Mouse (Mus musculus): ENCODE measurements around the gene 1700013G24Rik.

Gene 1700013G24Rik

DNA sequence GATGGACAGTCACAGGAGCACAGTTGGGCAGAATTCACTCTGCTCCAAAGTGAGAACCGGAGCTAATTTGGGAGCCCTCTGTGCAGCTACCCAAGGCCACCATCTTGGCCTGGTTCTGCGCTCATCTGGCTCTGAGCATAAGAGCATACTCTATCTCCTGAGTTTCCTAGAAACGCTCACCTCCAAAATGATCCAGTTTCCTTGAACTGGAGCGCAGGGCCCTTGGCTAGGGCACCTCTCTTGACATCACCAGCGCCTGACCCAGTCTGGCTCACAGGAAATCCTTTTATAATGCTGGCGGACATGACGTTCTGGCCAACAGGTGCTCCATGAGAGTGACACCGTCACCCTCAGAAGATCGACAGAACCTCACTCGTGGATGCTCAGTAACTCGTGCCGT lies 3.5 kb downstream of the 1700013G24Rik start:
- no peak for DNase-seq (ENCODE audit: extremely low read depth, low read depth)

DNA sequence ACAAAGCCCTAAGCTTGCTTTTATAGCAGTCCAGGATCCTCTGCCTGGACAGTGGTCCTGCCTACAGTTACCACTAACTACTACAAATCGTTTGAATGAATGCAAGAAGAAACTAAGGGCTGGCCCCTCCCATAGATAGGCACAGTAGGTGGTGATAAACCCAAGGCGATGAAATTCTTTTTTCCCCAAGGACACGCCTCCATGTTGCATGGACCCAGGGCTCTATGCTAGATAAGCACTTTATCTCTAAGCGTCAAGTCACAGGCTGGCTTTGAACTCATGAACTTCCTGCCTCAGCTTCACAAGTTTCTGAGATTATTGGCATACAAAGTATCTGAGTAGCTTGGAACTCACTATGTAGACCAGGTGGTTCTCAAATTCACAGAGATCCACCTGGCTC lies 4.2 kb downstream of the 1700013G24Rik start:
- no peak for DNase-seq (ENCODE audit: extremely low read depth, low read depth)

DNA sequence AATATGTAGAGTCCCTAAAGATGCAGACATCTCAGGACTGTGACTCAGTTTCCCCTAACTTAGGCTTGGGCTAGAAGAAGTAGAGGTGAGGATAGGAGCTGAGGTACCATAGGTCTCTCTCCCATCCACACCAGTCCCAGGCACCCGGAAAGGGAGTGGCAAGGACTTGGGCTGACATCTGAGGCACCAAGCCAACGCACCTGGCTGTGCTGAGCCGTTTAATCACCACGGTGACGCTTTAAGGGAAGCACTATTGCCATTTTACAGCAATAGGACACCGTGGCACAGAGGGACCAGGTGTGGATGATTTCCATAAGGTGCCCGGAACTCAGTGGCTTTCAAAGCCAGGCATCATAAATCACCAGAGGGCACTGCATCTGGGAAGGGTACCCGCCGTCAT lies 5.2 kb downstream of the 1700013G24Rik start:
- DNase-seq (ENCODE audit: extremely low read depth, low read depth) = no peak

DNA sequence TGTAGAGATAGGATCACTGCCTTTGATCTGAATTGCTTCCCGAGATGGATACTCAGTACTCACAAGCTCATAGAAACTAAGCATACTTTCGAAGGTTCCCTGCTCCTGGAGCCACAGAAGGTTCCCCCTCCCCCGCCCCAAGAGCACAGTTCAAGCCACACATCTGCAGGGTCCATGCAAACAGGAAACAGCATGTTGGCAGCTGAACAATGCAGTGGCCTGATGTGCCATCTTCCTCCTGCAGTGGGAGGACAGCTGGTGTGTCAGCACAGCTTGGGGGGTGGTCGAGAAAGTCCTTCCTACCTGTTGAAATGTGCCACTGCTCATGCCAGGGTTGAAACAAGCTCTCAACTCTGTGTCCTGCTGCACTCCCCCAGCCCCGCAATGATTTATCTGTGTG lies 5.8 kb downstream of the 1700013G24Rik start:
- no peak for DNase-seq (ENCODE audit: extremely low read depth, low read depth)

DNA sequence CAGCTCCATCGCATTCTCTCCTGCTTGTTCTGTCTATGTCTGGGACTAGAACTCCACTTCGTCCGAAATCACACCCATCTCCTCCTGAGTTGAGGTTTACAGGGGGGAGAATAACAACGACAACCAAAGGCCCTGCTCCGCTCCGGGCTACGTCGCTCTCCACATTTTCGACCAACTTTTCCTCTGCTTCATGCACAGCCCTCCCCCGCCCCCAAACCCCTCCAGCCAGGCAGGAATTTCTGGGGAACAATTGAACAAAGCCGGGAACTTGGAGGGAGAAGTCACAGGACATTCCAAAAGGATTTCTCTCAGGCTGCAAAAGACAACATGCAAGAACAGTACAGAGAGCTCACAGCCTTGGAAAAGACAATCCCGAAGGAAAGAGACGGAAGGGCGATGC lies 7.6 kb downstream of the 1700013G24Rik start:
- no peak for DNase-seq (ENCODE audit: extremely low read depth, low read depth)

DNA sequence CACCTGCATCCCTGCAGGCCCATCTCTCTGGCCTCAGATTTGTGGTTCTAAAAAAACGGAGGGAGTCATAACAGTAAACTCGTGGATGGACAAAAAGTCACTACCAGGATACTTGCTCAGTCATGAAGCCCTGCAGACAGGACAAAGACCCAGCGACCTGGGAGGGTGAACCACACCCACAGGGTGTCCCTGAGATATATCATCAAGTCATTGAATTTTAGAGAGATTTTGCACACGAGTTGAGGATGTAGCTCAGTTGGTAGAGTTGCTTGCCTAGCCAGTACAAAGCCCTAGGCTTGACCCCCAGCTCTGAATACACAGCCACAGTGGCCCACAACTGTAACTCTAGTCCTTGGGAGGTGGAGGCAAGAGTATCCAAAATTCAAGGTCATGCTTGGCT lies 8.1 kb downstream of the 1700013G24Rik start:
- no peak for DNase-seq (ENCODE audit: extremely low read depth, low read depth)

DNA sequence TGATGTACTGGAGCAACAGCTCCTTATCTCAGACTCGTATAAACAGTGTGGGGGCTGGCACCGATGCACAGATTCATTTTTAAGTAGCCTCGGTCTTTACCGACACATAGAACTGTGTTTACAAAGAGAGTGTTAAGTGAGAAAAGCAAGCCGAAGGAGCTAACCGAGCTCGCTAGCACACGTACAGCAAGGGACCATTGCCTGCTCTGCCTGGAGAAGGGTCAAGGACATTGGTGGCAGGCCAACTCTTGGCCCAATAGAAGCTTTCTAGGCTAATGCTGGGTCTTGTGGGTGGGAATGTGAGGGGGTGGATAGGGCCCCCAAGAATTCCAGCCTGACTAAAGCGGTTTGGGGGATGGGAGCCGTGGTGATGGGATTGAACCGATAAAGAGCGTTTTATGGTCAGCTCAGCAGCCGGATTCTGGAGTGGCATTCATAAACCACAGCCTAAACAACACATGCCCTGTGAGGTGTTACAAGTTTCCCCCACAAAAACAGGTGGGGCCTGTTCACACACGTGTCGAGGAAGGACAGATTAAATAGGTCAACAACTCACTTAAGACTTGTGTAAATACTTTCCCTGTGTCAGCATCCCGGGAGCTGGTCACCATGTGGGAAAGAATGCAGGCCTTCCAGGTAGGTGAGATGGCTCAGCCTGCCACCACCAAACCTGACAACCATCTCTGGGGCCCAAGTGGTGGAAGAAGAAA lies 9.1 kb downstream of the 1700013G24Rik start:
- DNase-seq (ENCODE audit: extremely low read depth, low read depth) = no peak

DNA sequence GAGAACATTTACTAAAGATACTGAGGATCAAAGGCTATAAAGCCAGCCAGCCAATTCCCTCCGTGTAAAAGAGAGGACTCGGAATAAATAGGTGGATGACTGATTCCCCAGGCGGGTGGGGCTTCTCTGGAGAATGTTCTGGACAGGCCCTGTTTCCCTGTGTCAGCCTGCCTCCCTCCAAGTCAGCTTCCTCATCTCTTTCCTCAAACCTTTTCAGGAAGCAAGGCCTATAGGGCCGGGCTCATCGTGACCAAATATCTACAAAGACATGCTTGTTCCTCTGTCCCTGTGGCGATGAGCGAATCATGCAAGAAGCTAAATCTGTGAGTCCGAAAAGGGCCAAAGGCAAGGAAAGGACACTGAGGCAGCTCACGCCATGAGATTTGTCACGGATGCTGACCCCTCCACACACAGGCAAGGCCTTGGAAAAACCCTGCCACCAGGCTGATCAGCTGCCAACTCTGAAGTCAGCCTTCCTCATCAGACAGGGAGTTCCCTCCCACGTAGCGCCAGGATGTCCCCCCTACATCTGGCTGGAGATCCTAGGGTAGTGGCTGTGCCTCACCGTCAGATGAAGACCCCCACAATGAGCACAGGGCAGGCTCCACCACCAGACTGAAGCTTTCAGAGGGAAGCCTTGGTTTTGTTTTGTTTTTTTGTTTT lies 12.2 kb downstream of the 1700013G24Rik start:
- no peak for DNase-seq (ENCODE audit: extremely low read depth, low read depth)

DNA sequence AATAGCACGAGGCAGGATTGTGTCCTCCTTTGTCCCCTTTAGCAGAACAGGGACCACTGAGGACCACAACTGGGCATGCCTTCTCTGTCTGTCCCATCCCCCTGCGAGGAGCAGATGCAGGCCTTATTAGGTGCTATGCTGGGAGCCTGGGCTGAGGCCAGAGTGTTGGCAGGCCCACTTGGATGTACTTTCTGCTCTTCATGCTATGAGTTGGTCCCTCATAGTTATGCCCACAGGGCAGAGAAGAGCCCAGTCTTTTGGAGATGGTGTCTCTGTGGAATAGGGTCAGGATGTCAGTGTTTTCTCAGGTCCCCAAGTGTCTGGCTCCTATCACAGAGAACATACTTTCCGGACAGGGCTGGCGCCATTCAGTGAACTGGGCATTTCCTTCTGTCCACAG lies 13.9 kb downstream of the 1700013G24Rik start:
- DNase-seq (ENCODE audit: extremely low read depth, low read depth) = no peak

DNA sequence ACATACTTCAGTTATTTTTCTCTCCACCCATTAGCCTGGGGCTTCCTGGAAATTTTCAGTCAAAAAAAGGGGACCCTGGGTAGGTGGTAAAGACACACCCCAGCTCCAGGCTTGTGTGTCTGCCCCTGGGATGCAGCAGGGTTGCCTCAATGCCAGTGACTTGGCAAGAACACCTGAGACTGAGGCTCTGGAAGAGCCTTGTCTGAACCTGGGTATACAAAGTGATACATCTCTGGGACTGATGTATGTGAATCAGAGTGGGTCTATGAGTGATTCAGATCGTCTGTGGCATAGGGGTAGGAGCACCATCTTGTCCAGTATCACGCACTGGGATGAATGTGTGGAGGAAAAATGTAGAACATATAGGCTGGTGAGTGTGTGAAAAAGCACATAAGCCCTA lies 14.4 kb downstream of the 1700013G24Rik start:
- no peak for DNase-seq (ENCODE audit: extremely low read depth, low read depth)

DNA sequence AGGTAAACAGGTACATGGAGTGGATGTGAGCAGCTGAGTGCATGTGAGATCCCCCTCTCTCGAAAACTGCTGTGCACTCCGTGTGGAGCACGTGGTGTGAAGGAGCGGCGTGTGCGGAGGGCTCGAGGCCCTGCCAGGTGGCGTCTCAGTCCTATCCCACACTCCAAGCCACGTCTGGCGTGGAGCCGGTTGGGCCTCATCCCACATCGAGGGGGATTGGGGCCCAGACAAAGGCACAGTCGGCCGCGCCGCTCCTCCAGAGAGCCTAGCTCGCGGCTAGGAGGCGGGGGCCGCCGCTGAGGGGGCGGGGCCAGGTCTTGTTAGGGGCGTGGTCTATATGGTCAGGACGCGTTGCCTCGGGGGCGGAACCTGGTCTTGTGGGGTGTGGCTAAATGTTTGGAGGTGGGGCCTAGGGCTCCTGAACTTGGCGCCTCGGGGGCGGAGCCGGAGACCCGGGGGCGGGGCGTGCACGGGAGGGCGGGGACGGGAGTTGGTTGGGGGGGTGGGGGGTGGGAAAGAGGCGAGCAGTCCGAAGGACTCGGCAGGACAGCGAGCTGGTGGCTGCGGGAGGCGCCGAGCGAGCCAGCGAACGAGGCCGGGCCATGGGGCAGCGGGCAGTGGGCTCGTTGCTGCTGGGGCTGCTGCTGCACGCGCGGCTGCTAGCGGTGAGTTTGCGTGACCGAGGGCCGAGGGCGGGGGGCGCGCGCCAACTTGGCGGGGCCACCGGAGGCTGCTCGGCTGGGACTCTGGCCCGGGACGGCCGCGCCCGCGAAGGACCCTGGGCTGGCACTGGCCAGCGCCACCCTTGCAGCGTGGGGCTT lies 15.4 kb downstream of the 1700013G24Rik start, which contains the start of gene Hspg2:
TSS of gene Hspg2 (plus strand) at position 510 of the 821 bp plus-strand sequence.
- peak; percentile 56 for DNase-seq (ENCODE audit: extremely low read depth, low read depth)

DNA sequence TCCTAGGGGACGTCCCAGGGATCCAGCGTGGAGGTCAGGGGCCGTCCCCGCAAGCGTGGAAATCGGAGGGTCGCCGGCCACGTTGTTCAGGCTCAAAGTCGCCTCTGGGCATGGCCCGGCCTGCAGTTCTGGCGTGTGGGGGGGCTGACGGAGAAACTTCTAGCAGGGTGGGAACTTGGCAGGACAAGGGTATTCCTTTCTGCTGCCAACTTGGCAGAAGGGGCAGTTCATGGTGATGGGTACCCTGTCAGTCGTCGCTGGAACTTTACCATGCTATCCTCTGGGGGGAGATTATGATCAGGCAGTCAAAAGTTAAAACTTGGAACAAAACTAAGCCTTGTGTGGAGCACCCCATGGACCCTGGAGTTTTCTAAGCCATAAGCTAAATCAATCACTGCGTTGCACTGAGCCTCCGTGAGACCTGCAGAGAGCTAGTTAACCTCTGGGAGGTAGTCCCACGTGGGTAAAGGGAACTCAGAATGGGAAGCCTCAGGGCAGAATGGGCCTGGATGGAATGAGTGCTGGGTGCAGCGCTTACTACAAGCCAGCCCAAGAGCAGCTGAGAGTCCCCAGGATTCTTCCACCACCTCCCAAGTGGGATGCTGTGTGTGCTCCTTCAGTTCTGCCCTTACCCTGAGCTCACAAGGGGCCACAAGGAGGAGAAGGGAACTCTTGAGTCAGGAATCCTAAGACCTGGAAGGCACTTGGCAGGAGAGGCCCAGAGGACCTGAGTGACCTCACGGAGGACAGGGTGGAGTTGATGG lies 16.2 kb downstream of the 1700013G24Rik start:
- DNase-seq (ENCODE audit: extremely low read depth, low read depth) = no peak

DNA sequence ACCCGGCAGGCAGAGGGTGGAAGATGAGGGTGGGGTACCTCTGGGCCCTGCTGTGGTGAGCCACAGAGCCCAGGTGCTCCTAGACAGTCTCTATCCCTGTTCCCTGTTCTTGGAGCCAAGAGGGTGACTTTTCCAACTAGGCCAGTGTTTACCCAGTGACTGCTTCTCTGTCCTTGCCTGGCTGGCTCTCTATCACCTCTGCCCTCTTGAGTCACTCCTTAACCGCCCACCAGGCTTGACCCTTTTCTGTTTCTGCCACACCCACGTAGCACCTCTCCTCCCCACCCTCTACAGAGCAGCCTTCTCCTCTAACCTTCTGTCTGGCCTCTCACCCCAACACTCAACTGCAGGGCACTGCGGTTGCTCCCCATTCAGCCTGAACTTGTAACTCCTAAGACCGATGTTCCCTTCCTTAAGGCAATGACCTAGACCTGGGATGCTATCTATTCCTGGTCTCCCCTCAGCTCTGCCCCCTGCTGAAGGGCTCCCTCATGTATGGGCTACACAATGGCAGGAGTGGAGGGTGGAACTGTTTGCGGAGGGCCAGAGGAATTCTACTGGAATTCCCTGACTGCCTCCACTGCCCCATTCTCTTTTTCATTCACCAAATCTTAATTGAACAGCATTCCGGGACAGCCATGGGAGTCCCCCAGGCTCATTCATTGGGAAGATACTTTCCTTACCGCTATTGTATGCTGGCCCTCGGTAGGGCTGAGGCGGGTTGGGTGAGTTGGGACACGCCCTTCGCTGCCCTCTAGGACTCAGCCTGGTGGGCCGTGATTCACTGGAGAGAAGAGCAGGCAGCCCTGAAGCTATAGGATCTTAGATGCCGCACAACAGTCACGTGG lies 17.0 kb downstream of the 1700013G24Rik start:
- no peak for DNase-seq (ENCODE audit: extremely low read depth, low read depth)

DNA sequence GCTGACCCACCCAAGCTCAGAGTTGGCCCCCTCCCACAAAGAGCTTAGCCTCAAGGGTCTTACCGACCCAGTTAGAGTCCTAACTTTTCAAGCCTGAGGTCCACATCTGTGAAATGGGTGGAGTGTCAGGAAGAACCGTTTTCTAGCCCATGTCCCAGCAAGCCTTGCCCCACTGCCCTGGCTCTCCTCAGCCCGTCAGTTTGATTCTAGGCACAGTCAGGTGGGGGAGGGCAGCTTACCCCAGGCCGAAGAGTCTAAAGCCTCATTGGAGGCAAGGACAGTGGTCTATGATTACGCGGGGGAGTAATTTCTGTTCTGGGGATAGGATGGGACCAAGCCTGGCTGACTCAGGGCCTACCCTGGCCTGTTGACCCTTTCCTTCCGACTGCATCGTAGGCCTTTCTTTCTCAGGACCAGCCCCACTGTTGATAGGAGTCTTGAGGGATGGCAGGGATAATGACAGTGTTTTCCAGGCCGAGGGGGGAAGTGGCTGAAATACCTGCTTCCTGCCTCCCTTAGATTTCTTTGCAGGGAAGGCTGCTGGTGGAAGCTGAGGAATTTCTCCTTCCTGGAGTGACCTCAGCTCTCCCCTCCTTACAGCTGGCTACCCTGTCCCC lies 17.7 kb downstream of the 1700013G24Rik start:
- no peak for DNase-seq (ENCODE audit: extremely low read depth, low read depth)

DNA sequence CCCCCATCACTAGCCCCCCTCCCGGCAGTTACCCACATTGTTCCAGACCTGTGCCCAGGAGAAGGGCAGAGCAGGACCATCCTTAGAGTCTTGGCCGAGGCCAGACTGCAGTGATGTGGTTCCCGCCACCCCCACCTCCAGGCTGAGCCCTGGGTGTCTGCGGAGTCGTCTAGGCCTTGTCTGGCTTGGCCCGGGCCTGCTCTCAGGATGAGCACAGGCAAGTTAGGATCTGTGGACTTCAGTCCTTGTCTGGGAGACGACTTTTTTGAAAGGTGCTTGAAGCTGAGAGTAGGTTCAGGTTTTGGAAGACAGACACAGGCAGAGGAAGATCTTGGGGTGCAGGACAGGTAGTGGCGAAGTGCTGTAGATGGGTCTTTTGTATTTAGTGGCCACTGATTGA lies 18.2 kb downstream of the 1700013G24Rik start:
- DNase-seq (ENCODE audit: extremely low read depth, low read depth) = no peak

DNA sequence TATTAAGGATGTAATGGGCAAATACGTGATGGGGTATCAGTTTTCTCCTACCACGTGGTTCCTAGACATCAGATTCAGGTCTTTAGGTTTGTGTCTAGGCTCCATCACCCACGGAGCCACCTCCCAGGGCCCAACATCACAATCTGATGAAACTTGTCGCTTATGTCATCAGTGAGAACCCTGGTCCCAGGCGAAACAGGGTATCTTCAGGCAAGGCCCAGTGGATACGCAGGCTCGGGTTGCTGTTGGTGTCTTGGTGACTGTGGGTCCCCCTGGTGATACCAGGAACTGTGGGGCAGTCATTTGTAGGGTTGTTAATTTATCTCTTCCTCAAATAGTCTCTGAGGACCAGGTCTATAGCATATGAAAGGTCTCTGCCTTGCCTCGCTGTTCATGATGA lies 20.2 kb downstream of the 1700013G24Rik start:
- DNase-seq (ENCODE audit: extremely low read depth, low read depth) = no peak

DNA sequence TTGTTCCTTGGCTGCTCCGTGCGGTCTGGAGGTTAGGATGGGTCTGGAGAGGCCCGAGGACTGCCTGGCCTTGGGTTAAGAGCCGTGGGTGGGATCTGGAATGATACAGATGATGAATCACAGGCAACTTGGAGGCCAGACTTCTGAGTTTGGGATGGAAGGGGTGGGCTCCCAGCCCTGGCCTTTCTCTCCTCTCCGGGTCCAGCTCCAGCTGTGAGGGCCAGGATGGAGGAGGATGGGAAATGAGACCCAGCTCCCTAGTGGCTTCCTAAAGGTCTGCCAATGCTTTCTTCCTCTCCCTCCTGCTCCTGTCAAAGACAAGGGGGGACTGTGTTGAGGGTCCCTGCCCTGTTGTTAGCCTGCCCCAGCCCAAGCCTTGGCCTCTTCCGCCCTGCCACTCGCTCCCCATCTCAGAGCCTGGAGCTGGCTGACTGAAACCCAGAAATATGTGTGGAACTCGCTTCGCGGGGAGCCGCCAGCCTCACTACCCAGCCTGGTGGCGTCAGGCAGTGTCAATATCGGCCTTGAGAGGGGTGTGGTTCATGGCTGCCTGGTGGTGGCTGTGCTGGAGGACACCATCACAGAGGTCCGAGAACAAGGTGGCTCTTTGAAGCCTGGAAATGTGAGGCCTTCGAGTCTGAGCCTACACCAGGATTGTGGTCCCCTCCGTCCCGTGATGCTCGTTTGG lies 20.8 kb downstream of the 1700013G24Rik start:
- DNase-seq (ENCODE audit: extremely low read depth, low read depth) = no peak

DNA sequence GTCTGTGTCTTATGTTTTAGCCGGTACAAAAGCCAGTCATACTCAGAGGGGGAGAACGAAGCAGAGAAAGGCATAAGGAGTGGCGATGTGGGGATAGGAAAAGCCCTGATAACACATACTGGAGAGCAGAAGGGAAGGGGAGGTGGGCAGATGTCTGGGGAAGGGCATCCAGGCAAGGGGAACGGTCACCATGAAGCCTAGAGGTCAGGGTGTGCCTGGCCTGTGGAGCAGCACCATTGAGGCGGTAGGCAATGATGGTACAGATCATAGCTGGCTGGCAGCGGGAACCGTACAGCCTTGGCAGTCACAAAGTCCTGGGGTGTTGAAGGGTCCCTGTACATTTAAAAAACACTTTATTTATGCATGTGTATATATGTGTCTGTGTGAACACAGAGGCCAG lies 21.6 kb downstream of the 1700013G24Rik start:
- DNase-seq (ENCODE audit: extremely low read depth, low read depth) = no peak

DNA sequence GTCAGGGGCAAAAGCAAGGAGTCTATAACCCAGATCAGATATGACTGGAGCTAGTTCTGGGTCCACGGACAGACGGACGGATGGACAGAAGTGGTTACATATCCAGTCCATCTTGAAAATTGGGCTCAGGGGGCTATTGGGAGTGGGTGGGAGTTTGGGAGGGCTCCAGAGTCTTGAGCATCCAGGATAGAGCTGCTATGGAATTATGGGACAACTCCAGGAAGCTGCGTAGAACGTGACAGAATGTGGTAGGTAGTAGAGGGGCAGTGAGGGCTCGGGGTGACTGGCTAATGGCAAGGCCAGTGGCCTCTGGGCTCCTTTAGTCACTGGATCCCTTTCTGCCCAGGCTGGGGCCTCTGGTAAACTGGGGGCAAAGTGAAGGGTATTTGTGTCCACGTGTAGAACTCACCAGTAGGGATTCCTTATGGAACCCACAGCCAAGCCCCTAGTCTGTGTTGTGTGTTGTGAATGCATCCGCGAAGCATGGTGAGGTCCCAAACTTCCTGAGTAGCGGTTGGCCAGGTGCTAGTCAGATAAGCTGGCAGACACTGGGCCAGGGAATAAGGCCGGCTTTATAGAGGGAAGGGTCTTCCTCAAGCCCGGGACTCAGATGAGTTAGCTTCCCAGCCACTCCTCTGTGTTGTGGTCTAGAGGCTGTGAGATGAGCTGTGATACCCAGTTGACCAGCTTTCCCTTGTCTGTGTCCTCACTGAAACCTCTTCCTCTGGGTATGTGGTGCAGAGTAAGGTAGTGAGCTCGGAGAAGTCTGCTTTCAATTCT lies 22.4 kb downstream of the 1700013G24Rik start:
- DNase-seq (ENCODE audit: extremely low read depth, low read depth) = no peak
